ENCODE assay signal across 8 mouse cellular contexts in genomic region chrX:102188712-102189497, GRCm38 (mm10). TPM values are rescaled to one million over a fixed set of nuclear protein-coding genes. Genes with fewer than 3 reads are reported as not detected.
A peak's percentile ranks its signal among the peaks of the same experiment; 100 is the strongest.
DNase-seq lines count a peak whose midpoint lies in the region; ATAC-seq lines count a peak whose summit lies in the region.

TSS of gene Rps4x (minus strand) at chrX:102189394.

- H3K4me2 ChIP-seq in hindbrain, embryonic 15.5 days = peak within 1 kb of the TSS; percentile 55

- H3K4me3 ChIP-seq in hindbrain, embryonic 15.5 days = peak within 1 kb of the TSS; percentile 48

- peak within 1 kb of the TSS; percentile 80 for H3K27ac ChIP-seq in hindbrain, embryonic 15.5 days (replicated peaks)

- H3K36me3 ChIP-seq in hindbrain, embryonic 15.5 days = peaks cover 10% of the 10 kb centered on the region

- WGBS in hindbrain, embryonic 15.5 days = 22% methylated on average over 37 of the region's 37 CpGs

- DNase-seq in ZHBTc4 (ENCODE audit: low read depth, low spot score) = peak; percentile 85
- DNase-seq in cerebellum, postnatal 4 days (ENCODE audit: low spot score in 2 of 2) = peak; percentile 48 to 76
- peak; percentile 74 for DNase-seq in gastrocnemius, adult 18-20 months (ENCODE audit: low spot score)
- DNase-seq in left cerebral cortex, adult 11 months (ENCODE audit: low spot score) = peak; percentile 38
- peak; percentile 86 for DNase-seq in lung, postnatal 36 days
- peak; percentile 85 for DNase-seq in retina, embryonic 14.5 days (ENCODE audit: low spot score)
- DNase-seq in thymus, postnatal 36 days = peak; percentile 79 to 81

- H3K9ac ChIP-seq in hindbrain, embryonic 15.5 days = peak within 1 kb of the TSS; percentile 54

- no peaks in the 10 kb centered on the region for H3K27me3 ChIP-seq in hindbrain, embryonic 15.5 days

- peak; percentile 96 for ATAC-seq in hindbrain, embryonic 15.5 days (ENCODE audit: low FRiP score, low read depth)

- no peaks in the 10 kb centered on the region for H3K9me3 ChIP-seq in hindbrain, embryonic 15.5 days

- H3K4me1 ChIP-seq in hindbrain, embryonic 15.5 days (replicated peaks) = peaks cover 25% of the 10 kb centered on the region

RNA-seq across cellular contexts. Expression of gene Rps4x, which starts in this region (rescaled TPM):
- 100 to 1,000 TPM; 453 to 571 TPM for total RNA-seq in gastrocnemius, adult 18-20 months (2021)
- 350 and 382 TPM in 2 replicates for polyA plus RNA-seq in hindbrain, embryonic 15.5 days (2015; fragmentation: Nextera tagmentation; extraction: Ambion mirVana)

Comparison
In these comparisons a context has a peak if more than half of its experiments do, and no peak if none do; other contexts are left out.
1. Peak in every context shown above with its lines: DNase-seq, ATAC-seq, H3K4me3 ChIP-seq and H3K27ac ChIP-seq.